Mouse (Mus musculus): Measurements from ENCODE around the gene Prkx.

- TF ChIP-seq CTCF (conservative IDR thresholded peaks at IDR 0.05; ENCODE audit: low read length) (no peak), POU5F1 (IDR thresholded peaks at IDR 0.05; ENCODE audit: borderline replicate concordance, low read length) (no peak), NANOG (IDR thresholded peaks at IDR 0.05; ENCODE audit: borderline replicate concordance, low read length) (no peak)
Observed at GRCm38 (mm10) chrX:77788675-77789074, 7.4 kb downstream of the Prkx start.
